Mouse (Mus musculus) ES-E14 (cell line): Measurements from ENCODE around the gene Ss18l1. TPM values are rescaled to one million over a fixed set of nuclear protein-coding genes. Genes with fewer than 3 reads are reported as not detected.

Experiments
- DNase-seq: peaks from one replicate; pipeline ENCODE4 v3.0.0-alpha.2; 2013; ENCODE audit warnings: low read depth, low spot score
- H3K27ac ChIP-seq: 2 replicates; pipeline ENCODE4 v1.5.1; 2012; ENCODE audit warnings: low read depth, mild to moderate bottlenecking, low read length, moderate library complexity, mixed read lengths; ENCODE audit not compliant: poor library complexity, insufficient read depth, severe bottlenecking
- H3K36me3 ChIP-seq: 2 replicates; pipeline ENCODE4 v1.6.1; 2012; ENCODE audit warnings: mild to moderate bottlenecking, low read length, moderate library complexity, mixed read lengths; ENCODE audit not compliant: control insufficient read depth, poor library complexity, insufficient read depth, severe bottlenecking
- H3K4me1 ChIP-seq, 2 experiments: fragments of 150-350 bp in 1 of 2; sonication (generic) in 1 of 2; 2 replicates each; pipeline ENCODE4 v1.6.1; 2012; ENCODE audit warnings: low read length in 2 of 2, mild to moderate bottlenecking in 1 of 2, mixed read lengths in 1 of 2; ENCODE audit not compliant: control insufficient read depth in 2 of 2, insufficient read depth in 2 of 2, poor library complexity in 1 of 2
- H3K4me3 ChIP-seq, 2 experiments: fragments of 150-350 bp in 1 of 2; sonication (generic) in 1 of 2; 2 replicates each; pipeline ENCODE4 v1.5.1; 2012; ENCODE audit warnings: low read length in 2 of 2, low read depth in 1 of 2, mild to moderate bottlenecking in 1 of 2, mixed read lengths in 1 of 2; ENCODE audit not compliant: insufficient read depth in 1 of 2, poor library complexity in 1 of 2, severe bottlenecking in 1 of 2
- H3K9ac ChIP-seq: 2 replicates; pipeline ENCODE4 v1.6.1; 2012; ENCODE audit warnings: low read depth, mild to moderate bottlenecking, low read length, mixed read lengths; ENCODE audit not compliant: poor library complexity, insufficient read depth, severe bottlenecking
- H3K9me3 ChIP-seq: fragments of 150-350 bp; sonication (generic); 2 replicates; pipeline ENCODE4 v1.6.1; 2012; ENCODE audit warnings: low read depth, mild to moderate bottlenecking, low read length; ENCODE audit not compliant: control insufficient read depth, insufficient read depth
- CHD2 ChIP-seq: IDR thresholded peaks from 2 replicates; pipeline ENCODE4 v1.6.1; 2014; ENCODE audit warnings: mild to moderate bottlenecking, low read depth, low read length, inconsistent platforms
- HCFC1 ChIP-seq: IDR thresholded peaks from 2 replicates; pipeline ENCODE4 v1.6.1; 2012; ENCODE audit warnings: low read length, inconsistent platforms, borderline replicate concordance; ENCODE audit not compliant: insufficient read depth
- MAFK ChIP-seq: IDR thresholded peaks from 2 replicates; pipeline ENCODE4 v1.6.1; 2014; ENCODE audit warnings: mild to moderate bottlenecking, low read depth, low read length, inconsistent platforms; ENCODE audit not compliant: insufficient read depth
- ZC3H11A ChIP-seq: IDR thresholded peaks from 2 replicates; pipeline ENCODE4 v1.6.1; 2012; ENCODE audit warnings: low read depth, mild to moderate bottlenecking, inconsistent platforms, low read length, borderline replicate concordance
- ZNF384 ChIP-seq: IDR thresholded peaks from 2 replicates; pipeline ENCODE4 v1.6.1; 2012; ENCODE audit warnings: low read depth, low read length, inconsistent platforms
- in situ Hi-C, 2 experiments: fragments of 600-800 bp; cut with MboI; formaldehyde crosslinking; loops; one replicate each; pipeline ENCODE4 v1.15.1; 2025; ENCODE audit warnings: low sequenced_read_pairs in 2 of 2, inconsistent platforms in 1 of 2; ENCODE audit not compliant: unreplicated experiment in 2 of 2
- total RNA-seq: library from RNA; depleted of rRNA; stranded (reverse); fragments of 300-350 nt; gene quantifications from 2 replicates; pipeline ENCODE4 v1.2.3, GENCODE M21; 2012

The Ss18l1 gene
- total RNA-seq, 1 experiment: 4.9 TPM

- peaks cover 3 to 18% of the 10 kb centered on the region in 2 experiments; a peak in 1 of 4 replicates for H3K4me1 ChIP-seq
- no peak overlapping the region for H3K9ac ChIP-seq
- in situ Hi-C loops: no loop called here
- TF ChIP-seq ZC3H11A: no peak
- TF ChIP-seq ZNF384: no peak
- TF ChIP-seq CHD2: no peak
- TF ChIP-seq HCFC1: no peak
- no peak for TF ChIP-seq MAFK
- no peak overlapping the region for H3K27ac ChIP-seq
- H3K36me3 ChIP-seq: peaks cover 69% of the 10 kb centered on the region
- no peak overlapping the region for H3K4me3 ChIP-seq
- no peak for DNase-seq
- no peaks in the 10 kb centered on the region for H3K9me3 ChIP-seq
These were observed 11.0 kb upstream of the Ss18l1 start for GRCm38 (mm10) chr2:180031270-180031669.

DNA sequence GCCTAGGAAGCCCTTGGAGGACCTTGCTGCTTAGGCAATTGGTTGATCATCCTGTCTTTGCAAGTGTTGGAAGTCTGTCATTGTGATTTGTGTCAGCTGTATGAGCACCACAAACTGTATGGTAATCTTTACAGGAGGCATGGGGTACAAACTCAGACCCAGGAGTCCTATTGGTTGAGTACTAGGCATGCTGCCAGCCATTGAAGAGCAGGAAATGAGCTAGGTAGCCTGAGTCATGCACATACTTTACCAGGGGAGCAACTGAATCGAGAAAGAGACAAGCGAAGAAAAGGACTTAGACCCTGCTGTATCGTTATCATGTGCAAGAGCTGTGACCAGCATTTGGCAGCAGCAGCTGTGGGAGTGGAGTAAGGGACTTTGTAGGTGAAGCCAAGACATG lies 9.4 kb upstream of the Ss18l1 start:
- TF ChIP-seq ZNF384 (no peak), HCFC1 (no peak), ZC3H11A (no peak), MAFK (no peak), CHD2 (no peak)
- peaks cover 73% of the 10 kb centered on the region for H3K36me3 ChIP-seq

DNA sequence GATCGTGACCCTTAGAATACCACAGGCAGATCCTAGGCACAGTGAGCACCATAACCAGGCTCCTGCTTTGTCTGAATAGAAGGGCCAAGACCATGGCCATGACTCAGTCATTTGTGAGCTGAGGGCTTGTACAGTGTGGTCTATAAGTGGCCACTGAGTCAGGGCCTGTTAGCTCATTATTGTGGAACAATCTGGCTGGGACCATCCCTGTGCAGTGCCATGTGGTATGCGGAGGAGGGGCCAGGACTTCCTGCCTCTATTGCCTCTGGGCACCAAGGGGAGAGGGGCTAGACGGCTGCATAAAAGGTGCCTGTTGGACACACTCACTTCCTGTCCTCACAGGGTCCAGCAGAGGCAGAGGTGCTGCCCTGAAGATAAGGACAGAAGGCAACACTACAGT lies 8.4 kb upstream of the Ss18l1 start:
- TF ChIP-seq MAFK (no peak), CHD2 (no peak), HCFC1 (no peak), ZC3H11A (no peak), ZNF384 (no peak)
- in situ Hi-C loops: no loop called here
- Histone ChIP-seq H3K4me3 (no peak overlapping the region), H3K9ac (no peak overlapping the region), H3K36me3 (peaks cover 73% of the 10 kb centered on the region), H3K4me1 (peaks cover 3 to 17% of the 10 kb centered on the region in 2 experiments; a peak in 1 of 4 replicates), H3K27ac (peak overlapping the region; percentile 24; the same call in 1 of the 2 replicates), H3K9me3 (no peaks in the 10 kb centered on the region)
- no peak for DNase-seq

More for the DNA sequence above, 9.4 kb upstream of the Ss18l1 start:
- DNase-seq: no peak
- Histone ChIP-seq H3K9ac (no peak overlapping the region), H3K9me3 (no peaks in the 10 kb centered on the region), H3K27ac (no peak overlapping the region), H3K4me3 (no peak overlapping the region), H3K4me1 (peaks cover 3 to 17% of the 10 kb centered on the region in 2 experiments; a peak in 1 of 4 replicates)
- in situ Hi-C loops: no loop called here

DNA sequence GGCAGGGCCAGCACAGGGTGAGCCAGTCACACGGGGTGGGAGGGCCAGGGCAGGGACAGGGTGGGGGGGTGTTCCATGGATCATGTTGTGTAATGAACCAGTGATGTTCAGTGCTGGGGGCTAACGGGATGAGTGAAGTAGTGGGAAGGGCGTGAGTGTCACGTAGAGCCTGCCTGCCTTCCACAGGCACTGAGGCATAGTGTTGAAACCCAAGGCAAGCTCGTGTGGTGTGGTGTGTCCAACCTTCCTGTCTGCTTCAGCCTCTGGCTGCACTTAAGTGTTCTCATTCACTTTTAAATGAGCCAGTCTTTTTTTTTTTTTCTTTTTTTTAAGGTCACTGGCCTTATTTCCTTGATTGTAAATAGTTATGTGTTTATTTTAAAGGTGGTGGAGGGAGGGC lies 7.6 kb upstream of the Ss18l1 start:
- in situ Hi-C loops: no loop called here
- H3K9ac ChIP-seq: no peak overlapping the region
- TF ChIP-seq MAFK (no peak), ZNF384 (peak; percentile 85)
- DNase-seq: no peak
- H3K4me3 ChIP-seq: no peak overlapping the region
- peaks cover 3 to 17% of the 10 kb centered on the region in 2 experiments; a peak in 1 of 4 replicates for H3K4me1 ChIP-seq
- no peaks in the 10 kb centered on the region for H3K9me3 ChIP-seq
- H3K27ac ChIP-seq: 0 out of 2 replicates have a peak overlapping the region, but pooled peaks have one; percentile 6
- H3K36me3 ChIP-seq: peaks cover 70% of the 10 kb centered on the region

GRCm38 (mm10) chr2:180040406-180040805 lies 1.9 kb upstream of the Ss18l1 start:
- Histone ChIP-seq H3K9ac (0 out of 2 replicates have a peak overlapping the region, but pooled peaks have one; percentile 35), H3K9me3 (no peaks in the 10 kb centered on the region), H3K4me3 (no peak overlapping the region), H3K27ac (no peak overlapping the region), H3K4me1 (peaks cover 0 to 11% of the 10 kb centered on the region in 2 experiments; a peak in 1 of 4 replicates), H3K36me3 (peaks cover 35% of the 10 kb centered on the region)
- in situ Hi-C loops: loop anchor here in 1 of 2 experiments (10.0 kb wide), 1 partner anchor 126 kb away; no protein-coding TSS in a partner anchor
- no peak for TF ChIP-seq CHD2
- TF ChIP-seq ZNF384: no peak
- TF ChIP-seq MAFK: no peak
- TF ChIP-seq ZC3H11A: no peak
- no peak for TF ChIP-seq HCFC1
- DNase-seq: no peak
